Mouse (Mus musculus) ES-E14 (cell line): ENCODE data around the gene Gne. TPM values are rescaled to one million over a fixed set of nuclear protein-coding genes. Genes with fewer than 3 reads are reported as not detected.

Experiments used
- DNase-seq: peaks from one replicate; pipeline ENCODE4 v3.0.0-alpha.2; 2013; ENCODE audit warnings: low read depth, low spot score
- H3K27ac ChIP-seq: 2 replicates; pipeline ENCODE4 v1.5.1; 2012; ENCODE audit warnings: low read depth, mild to moderate bottlenecking, low read length, moderate library complexity, mixed read lengths; ENCODE audit not compliant: poor library complexity, insufficient read depth, severe bottlenecking
- H3K36me3 ChIP-seq: 2 replicates; pipeline ENCODE4 v1.6.1; 2012; ENCODE audit warnings: mild to moderate bottlenecking, low read length, moderate library complexity, mixed read lengths; ENCODE audit not compliant: control insufficient read depth, poor library complexity, insufficient read depth, severe bottlenecking
- H3K4me1 ChIP-seq, 2 experiments: fragments of 150-350 bp in 1 of 2; sonication (generic) in 1 of 2; 2 replicates each; pipeline ENCODE4 v1.6.1; 2012; ENCODE audit warnings: low read length in 2 of 2, mild to moderate bottlenecking in 1 of 2, mixed read lengths in 1 of 2; ENCODE audit not compliant: control insufficient read depth in 2 of 2, insufficient read depth in 2 of 2, poor library complexity in 1 of 2
- H3K4me3 ChIP-seq, 2 experiments: fragments of 150-350 bp in 1 of 2; sonication (generic) in 1 of 2; 2 replicates each; pipeline ENCODE4 v1.5.1; 2012; ENCODE audit warnings: low read length in 2 of 2, low read depth in 1 of 2, mild to moderate bottlenecking in 1 of 2, mixed read lengths in 1 of 2; ENCODE audit not compliant: insufficient read depth in 1 of 2, poor library complexity in 1 of 2, severe bottlenecking in 1 of 2
- H3K9ac ChIP-seq: 2 replicates; pipeline ENCODE4 v1.6.1; 2012; ENCODE audit warnings: low read depth, mild to moderate bottlenecking, low read length, mixed read lengths; ENCODE audit not compliant: poor library complexity, insufficient read depth, severe bottlenecking
- H3K9me3 ChIP-seq: fragments of 150-350 bp; sonication (generic); 2 replicates; pipeline ENCODE4 v1.6.1; 2012; ENCODE audit warnings: low read depth, mild to moderate bottlenecking, low read length; ENCODE audit not compliant: control insufficient read depth, insufficient read depth
- CHD2 ChIP-seq: IDR thresholded peaks from 2 replicates; pipeline ENCODE4 v1.6.1; 2014; ENCODE audit warnings: mild to moderate bottlenecking, low read depth, low read length, inconsistent platforms
- HCFC1 ChIP-seq: IDR thresholded peaks from 2 replicates; pipeline ENCODE4 v1.6.1; 2012; ENCODE audit warnings: low read length, inconsistent platforms, borderline replicate concordance; ENCODE audit not compliant: insufficient read depth
- MAFK ChIP-seq: IDR thresholded peaks from 2 replicates; pipeline ENCODE4 v1.6.1; 2014; ENCODE audit warnings: mild to moderate bottlenecking, low read depth, low read length, inconsistent platforms; ENCODE audit not compliant: insufficient read depth
- ZC3H11A ChIP-seq: IDR thresholded peaks from 2 replicates; pipeline ENCODE4 v1.6.1; 2012; ENCODE audit warnings: low read depth, mild to moderate bottlenecking, inconsistent platforms, low read length, borderline replicate concordance
- ZNF384 ChIP-seq: IDR thresholded peaks from 2 replicates; pipeline ENCODE4 v1.6.1; 2012; ENCODE audit warnings: low read depth, low read length, inconsistent platforms
- in situ Hi-C, 2 experiments: fragments of 600-800 bp; cut with MboI; formaldehyde crosslinking; loops; one replicate each; pipeline ENCODE4 v1.15.1; 2025; ENCODE audit warnings: low sequenced_read_pairs in 2 of 2, inconsistent platforms in 1 of 2; ENCODE audit not compliant: unreplicated experiment in 2 of 2
- total RNA-seq: library from RNA; depleted of rRNA; stranded (reverse); fragments of 300-350 nt; gene quantifications from 2 replicates; pipeline ENCODE4 v1.2.3, GENCODE M21; 2012; rRNA removed

Gne gene
- total RNA-seq, 1 experiment = 20.5 TPM

DNA sequence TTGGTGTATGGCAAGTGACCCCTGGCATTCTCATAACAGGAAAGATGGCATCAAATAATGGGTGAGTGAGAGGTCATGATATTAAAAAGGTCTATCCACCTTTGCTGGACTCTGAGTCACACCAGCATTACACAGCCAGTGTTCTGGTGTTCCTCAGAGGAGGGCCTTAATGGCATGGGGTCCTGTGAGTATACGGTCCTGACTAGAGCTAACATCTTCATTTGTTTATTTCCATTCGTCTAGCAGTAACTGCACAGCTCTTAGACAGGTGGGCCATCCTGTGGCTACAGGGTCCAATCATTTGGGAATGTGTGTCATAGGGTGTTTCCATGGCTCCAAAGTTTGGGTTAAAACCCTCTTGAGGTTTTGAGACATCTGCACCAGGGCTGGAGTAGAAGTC is 89.6 kb downstream of the Gne start:
- H3K9ac ChIP-seq = no peak overlapping the region
- no peak overlapping the region for H3K4me3 ChIP-seq
- H3K27ac ChIP-seq = no peak overlapping the region
- no peaks in the 10 kb centered on the region for H3K9me3 ChIP-seq
- in situ Hi-C loops = no loop called here
- H3K4me1 ChIP-seq = peaks cover 4 to 6% of the 10 kb centered on the region in 2 experiments; a peak in 2 of 4 replicates
- no peaks in the 10 kb centered on the region for H3K36me3 ChIP-seq
- no peak for TF ChIP-seq HCFC1
- no peak for TF ChIP-seq MAFK
- TF ChIP-seq ZNF384 = no peak
- DNase-seq = no peak

DNA sequence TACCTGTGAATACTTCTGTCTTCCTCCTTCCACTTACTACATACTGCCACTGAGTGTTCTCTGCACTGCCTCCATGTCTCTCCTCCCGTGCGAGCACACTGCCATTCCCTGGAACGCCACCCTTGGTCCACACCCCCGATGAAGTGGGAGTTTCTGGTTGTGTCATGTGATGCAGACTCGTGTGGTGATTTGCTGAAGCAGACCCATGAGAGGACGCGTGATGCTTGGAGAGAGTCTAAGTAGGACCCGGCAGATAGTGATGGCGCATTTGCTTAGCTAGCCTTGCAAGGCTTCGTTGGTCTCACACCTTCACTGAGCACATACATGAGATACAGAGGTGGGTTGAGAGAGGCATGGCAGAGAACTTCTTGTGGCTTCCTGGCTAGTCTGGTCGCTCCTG is 90.9 kb downstream of the Gne start:
- H3K36me3 ChIP-seq = no peaks in the 10 kb centered on the region
- H3K9me3 ChIP-seq = no peaks in the 10 kb centered on the region
- TF ChIP-seq MAFK (peak; percentile 73), ZNF384 (no peak)
- peaks cover 4 to 6% of the 10 kb centered on the region in 2 experiments; a peak in 2 of 4 replicates for H3K4me1 ChIP-seq
- H3K9ac ChIP-seq = peak overlapping the region; percentile 78
- H3K4me3 ChIP-seq = peak overlapping the region; percentile 70 to 91
- 0 out of 2 replicates have a peak overlapping the region, but pooled peaks have one; percentile 20 for H3K27ac ChIP-seq
- DNase-seq = peak; percentile 68
- in situ Hi-C loops = no loop called here

DNA sequence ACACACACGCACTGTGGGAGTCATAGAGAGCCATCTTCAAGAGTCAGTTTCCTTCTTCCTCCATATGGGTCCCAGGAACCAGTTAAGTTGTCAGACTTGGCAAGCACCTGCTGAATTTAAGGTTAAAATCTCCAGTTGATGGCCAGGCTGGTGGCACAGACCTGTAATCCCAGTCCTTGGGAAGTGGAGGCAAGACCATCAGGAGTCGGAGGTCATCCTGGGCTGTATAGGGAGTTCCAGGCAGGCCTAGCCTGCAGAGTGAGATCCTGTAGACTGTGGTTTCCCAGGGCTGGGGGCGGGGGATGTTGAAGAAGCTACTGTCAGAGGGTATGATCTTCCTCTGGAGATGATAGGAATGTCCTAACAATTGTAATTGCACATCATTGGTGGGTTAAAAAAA is 95.0 kb downstream of the Gne start:
- H3K9ac ChIP-seq = no peak overlapping the region
- H3K36me3 ChIP-seq = no peaks in the 10 kb centered on the region
- DNase-seq = no peak
- H3K27ac ChIP-seq = no peak overlapping the region
- H3K4me1 ChIP-seq = peaks cover 4 to 5% of the 10 kb centered on the region in 2 experiments; a peak in 1 of 4 replicates
- in situ Hi-C loops = no loop called here
- no peaks in the 10 kb centered on the region for H3K9me3 ChIP-seq
- no peak for TF ChIP-seq HCFC1
- no peak for TF ChIP-seq CHD2
- no peak for TF ChIP-seq ZC3H11A
- no peak for TF ChIP-seq ZNF384
- TF ChIP-seq MAFK = no peak
- H3K4me3 ChIP-seq = no peak overlapping the region

DNA sequence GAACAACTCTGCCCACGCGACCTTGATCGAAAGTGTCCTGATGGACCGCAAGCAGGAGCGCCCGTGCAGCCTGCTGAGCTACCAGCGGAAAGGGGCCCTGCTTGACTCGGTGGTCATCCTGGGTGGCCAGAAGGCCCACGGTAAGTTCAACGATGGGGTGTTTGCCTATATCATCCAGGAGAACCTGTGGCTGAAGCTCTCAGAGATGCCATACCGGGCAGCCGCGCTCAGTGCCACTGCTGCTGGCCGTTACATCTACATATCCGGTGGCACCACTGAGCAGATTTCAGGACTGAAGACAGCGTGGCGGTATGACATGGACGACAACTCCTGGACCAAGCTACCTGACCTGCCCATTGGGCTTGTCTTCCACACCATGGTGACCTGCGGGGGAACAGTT is 99.7 kb downstream of the Gne start:
- H3K36me3 ChIP-seq = no peaks in the 10 kb centered on the region
- peak overlapping the region in 1 of 2 experiments; percentile 29; a peak in 1 of 4 replicates for H3K4me3 ChIP-seq
- H3K27ac ChIP-seq = no peak overlapping the region
- TF ChIP-seq ZNF384 (no peak), HCFC1 (no peak), MAFK (no peak), CHD2 (no peak), ZC3H11A (no peak)
- peaks cover 0 to 7% of the 10 kb centered on the region in 2 experiments; a peak in 2 of 4 replicates for H3K4me1 ChIP-seq
- no peak overlapping the region for H3K9ac ChIP-seq
- in situ Hi-C loops = loop anchor here in 1 of 2 experiments (5.0 kb wide), 1 partner anchor 57 kb away; no protein-coding TSS in a partner anchor
- H3K9me3 ChIP-seq = no peaks in the 10 kb centered on the region
- DNase-seq = no peak

Other genes with a start within 250 kb of the Gne start
- 0.09 TPM in 1 of 2 replicates, not detected in the other for gene Olfr157, start 244.0 kb downstream of the Gne start, total RNA-seq
- gene Olfr155, start 232.6 kb downstream of the Gne start, total RNA-seq = not detected in 2 replicates
- gene Reck, start 208.6 kb downstream of the Gne start, total RNA-seq = 4.0 and 6.3 TPM in 2 replicates
- gene Glipr2, start 126.8 kb downstream of the Gne start, total RNA-seq = 52.3 and 93.2 TPM in 2 replicates
- 0.80 and 1.1 TPM in 2 replicates for gene Ccin, start 100.7 kb downstream of the Gne start, total RNA-seq
- gene Clta, start 79.7 kb downstream of the Gne start, total RNA-seq = 261 and 373 TPM in 2 replicates
- 19.6 and 27.3 TPM in 2 replicates for gene Rnf38, start 149.6 kb upstream of the Gne start, total RNA-seq
- gene Melk, start 216.7 kb upstream of the Gne start, total RNA-seq = 32.5 and 34.4 TPM in 2 replicates